Mouse (Mus musculus) stomach, embryonic 14.5 days (tissue): ENCODE results near the gene Fam71b. TPM values are rescaled to one million over a fixed set of nuclear protein-coding genes. Genes with fewer than 3 reads are reported as not detected.
"Not testable (repeated sequence)": the region's sequence is repeated elsewhere in the genome, so short reads cannot be mapped to it uniquely, and the experiment has no call there.

Experiments
- ATAC-seq: fragments of 200-750 bp; cut with Nextera tagmentation; 2 replicates; pipeline ENCODE4 v1.8.0; 2017; ENCODE audit warnings: low read depth, moderate TSS enrichment; ENCODE audit not compliant: insufficient number of reproducible peaks, insufficient read depth, low FRiP score
- H3K27ac ChIP-seq: fragments of 300-500 bp; sonication (generic); 2 replicates; pipeline ENCODE4 v1.5.1; 2014; ENCODE audit warnings: mild to moderate bottlenecking, low read length, moderate library complexity, mixed read lengths
- H3K27me3 ChIP-seq: fragments of 300-500 bp; sonication (generic); 2 replicates; pipeline ENCODE4 v1.6.1; 2014; ENCODE audit warnings: low read length, control low read depth, mixed read lengths; ENCODE audit not compliant: control insufficient read depth, insufficient read depth
- H3K36me3 ChIP-seq: fragments of 300-500 bp; sonication (generic); 2 replicates; pipeline ENCODE4 v1.6.1; 2014; ENCODE audit warnings: mild to moderate bottlenecking, control low read depth, low read length, moderate library complexity, mixed read lengths; ENCODE audit not compliant: control insufficient read depth, insufficient read depth
- H3K4me1 ChIP-seq: fragments of 300-500 bp; sonication (generic); 2 replicates; pipeline ENCODE4 v1.6.1; 2014; ENCODE audit warnings: low read length, control low read depth, mixed read lengths; ENCODE audit not compliant: control insufficient read depth, insufficient read depth
- H3K4me2 ChIP-seq: fragments of 300-500 bp; sonication (generic); replicated peaks from 2 replicates; pipeline ENCODE4 v1.6.1; 2014; ENCODE audit warnings: low read depth, low read length, control low read depth
- H3K4me3 ChIP-seq: fragments of 300-500 bp; sonication (generic); 2 replicates; pipeline ENCODE4 v1.5.1; 2014; ENCODE audit warnings: low read depth, low read length, control low read depth
- H3K9ac ChIP-seq: fragments of 300-500 bp; sonication (generic); replicated peaks from 2 replicates; pipeline ENCODE4 v1.6.1; 2014; ENCODE audit warnings: low read depth, mild to moderate bottlenecking, control low read depth, low read length, moderate library complexity, mixed read lengths
- H3K9me3 ChIP-seq: fragments of 300-500 bp; sonication (generic); 2 replicates; pipeline ENCODE4 v1.6.1; 2016; ENCODE audit warnings: low read depth, low read length, control low read depth; ENCODE audit not compliant: control insufficient read depth
- WGBS: fragments of 180-500 bp; shearing (Covaris S2); extraction: QIAGEN DNeasy Blood & Tissue Kit; methylation state at CpG from one replicate; pipeline ENCODE4 v1.1.7; 2014; 5-methylcytosine and 5-hydroxymethylcytosine counted together
- polyA plus RNA-seq: library from polyadenylated mRNA; unstranded; fragments of >200 nt; fragmentation: Nextera tagmentation; extraction: Ambion mirVana; gene quantifications from 2 replicates; pipeline ENCODE4 v1.2.1, GENCODE M21; 2014

The Fam71b gene
- polyA plus RNA-seq, 1 experiment from 2014 or later = not detected

- no peaks in the 10 kb centered on the region for H3K27me3 ChIP-seq
- 58% methylated on average over 12 of the region's 12 CpGs for WGBS
- H3K9me3 ChIP-seq = no peaks in the 10 kb centered on the region
- no peak overlapping the region for H3K4me2 ChIP-seq
- no peak; the same call in 1 of the 2 replicates for ATAC-seq
- H3K9ac ChIP-seq = no peak overlapping the region
- no peak overlapping the region for H3K27ac ChIP-seq
- H3K36me3 ChIP-seq = no peaks in the 10 kb centered on the region
- no peaks in the 10 kb centered on the region for H3K4me1 ChIP-seq
- H3K4me3 ChIP-seq = no peak overlapping the region
Observed at GRCm38 (mm10) chr11:46401555-46401954, 5.2 kb downstream of the Fam71b start.

GRCm38 (mm10) chr11:46404986-46405385 is 8.6 kb downstream of the Fam71b start:
- H3K27ac ChIP-seq = no peak overlapping the region
- no peaks in the 10 kb centered on the region for H3K9me3 ChIP-seq
- no peak overlapping the region for H3K9ac ChIP-seq
- no peak overlapping the region for H3K4me2 ChIP-seq
- WGBS = 75% methylated on average over 16 of the region's 16 CpGs
- H3K36me3 ChIP-seq = no peaks in the 10 kb centered on the region
- H3K4me3 ChIP-seq = no peak overlapping the region
- no peaks in the 10 kb centered on the region for H3K27me3 ChIP-seq
- H3K4me1 ChIP-seq = no peaks in the 10 kb centered on the region
- no peak for ATAC-seq

- H3K4me2 ChIP-seq = no peak overlapping the region
- no peaks in the 10 kb centered on the region for H3K36me3 ChIP-seq
- H3K4me3 ChIP-seq = no peak overlapping the region
- no peak overlapping the region for H3K27ac ChIP-seq
- ATAC-seq = no peak
- H3K9me3 ChIP-seq = no peaks in the 10 kb centered on the region
- H3K4me1 ChIP-seq = no peaks in the 10 kb centered on the region
- 36% methylated on average over 10 of the region's 10 CpGs for WGBS
- H3K27me3 ChIP-seq = no peaks in the 10 kb centered on the region
- H3K9ac ChIP-seq = no peak overlapping the region
Observed at GRCm38 (mm10) chr11:46406721-46407120, 10.4 kb downstream of the Fam71b start.

GRCm38 (mm10) chr11:46410018-46410563 is 13.7 kb downstream of the Fam71b start:
- H3K9me3 ChIP-seq = no peaks in the 10 kb centered on the region
- ATAC-seq = peak; percentile 42; the same call in 1 of the 2 replicates
- no peaks in the 10 kb centered on the region for H3K27me3 ChIP-seq
- no peak overlapping the region for H3K27ac ChIP-seq
- H3K4me1 ChIP-seq = no peaks in the 10 kb centered on the region
- H3K4me3 ChIP-seq = no peak overlapping the region
- H3K4me2 ChIP-seq = no peak overlapping the region
- no peak overlapping the region for H3K9ac ChIP-seq
- H3K36me3 ChIP-seq = no peaks in the 10 kb centered on the region
- WGBS = 58% methylated on average over 2 of the region's 2 CpGs

GRCm38 (mm10) chr11:46418438-46418837 is 22.1 kb downstream of the Fam71b start:
- no peak overlapping the region for H3K4me2 ChIP-seq
- H3K27me3 ChIP-seq = no peaks in the 10 kb centered on the region
- H3K36me3 ChIP-seq = no peaks in the 10 kb centered on the region
- no peak overlapping the region for H3K9ac ChIP-seq
- H3K9me3 ChIP-seq = no peaks in the 10 kb centered on the region
- H3K27ac ChIP-seq = no peak overlapping the region
- no peaks in the 10 kb centered on the region for H3K4me1 ChIP-seq
- no peak overlapping the region for H3K4me3 ChIP-seq
- ATAC-seq = no peak
- WGBS = 43% methylated on average over 1 of the region's 1 CpGs

GRCm38 (mm10) chr11:46418860-46419259 is 22.5 kb downstream of the Fam71b start:
- Histone ChIP-seq H3K4me2 (no peak overlapping the region), H3K4me3 (no peak overlapping the region), H3K27me3 (no peaks in the 10 kb centered on the region), H3K36me3 (no peaks in the 10 kb centered on the region), H3K4me1 (no peaks in the 10 kb centered on the region), H3K9ac (no peak overlapping the region), H3K9me3 (no peaks in the 10 kb centered on the region), H3K27ac (no peak overlapping the region)
- ATAC-seq = no peak
- WGBS = 76% methylated on average over 5 of the region's 5 CpGs

- no peaks in the 10 kb centered on the region for H3K9me3 ChIP-seq
- no peak overlapping the region for H3K9ac ChIP-seq
- no peaks in the 10 kb centered on the region for H3K27me3 ChIP-seq
- no peaks in the 10 kb centered on the region for H3K4me1 ChIP-seq
- H3K36me3 ChIP-seq = no peaks in the 10 kb centered on the region
- H3K27ac ChIP-seq = no peak overlapping the region
- H3K4me3 ChIP-seq = no peak overlapping the region
- no peak for ATAC-seq
- 78% methylated on average over 8 of the region's 8 CpGs for WGBS
- no peak overlapping the region for H3K4me2 ChIP-seq
Observed at GRCm38 (mm10) chr11:46421086-46421888, 24.9 kb downstream of the Fam71b start.

GRCm38 (mm10) chr11:46428131-46428530 is 31.8 kb downstream of the Fam71b start:
- not testable (repeated sequence) for H3K4me2 ChIP-seq, H3K36me3 ChIP-seq, H3K27me3 ChIP-seq, H3K4me1 ChIP-seq, H3K27ac ChIP-seq, H3K9me3 ChIP-seq, ATAC-seq, H3K4me3 ChIP-seq, H3K9ac ChIP-seq
- 46% methylated on average over 4 of the region's 4 CpGs for WGBS
